Comparison of ENCODE assay signal across 8 mouse cellular contexts in the genomic region with DNA sequence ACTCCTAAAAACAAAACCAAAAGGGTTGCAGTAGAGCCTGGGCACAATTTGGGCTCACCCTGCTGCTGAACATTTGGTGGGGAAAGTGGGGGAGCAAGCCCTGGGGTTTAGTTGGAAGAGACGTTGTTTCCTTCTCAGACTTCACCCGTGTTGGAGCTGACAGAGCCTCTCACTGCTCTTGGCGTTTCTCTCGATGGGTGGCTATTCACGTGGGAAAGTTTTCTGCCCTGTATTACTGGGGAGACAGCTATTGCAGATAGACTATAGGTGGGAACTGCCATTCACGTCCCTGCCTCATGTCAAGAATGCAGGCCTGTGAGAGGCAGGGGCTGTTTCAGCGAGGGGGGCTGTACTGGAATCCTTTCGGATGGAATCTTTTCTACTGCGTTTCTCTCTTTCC. TPM values are rescaled to one million over a fixed set of nuclear protein-coding genes. Genes with fewer than 3 reads are reported as not detected.
DNase-seq lines count a peak whose midpoint lies in the region; ATAC-seq lines count a peak whose summit lies in the region.

No protein-coding gene starts in this region.

- H3K4me2 ChIP-seq in limb, embryonic 12.5 days: peak overlapping the region; percentile 38
- H3K4me2 ChIP-seq in stomach, embryonic 15.5 days: peak overlapping the region; percentile 42; the same call in 1 of the 2 replicates

- H3K9me3 ChIP-seq in limb, embryonic 12.5 days: no peaks in the 10 kb centered on the region
- H3K9me3 ChIP-seq in stomach, embryonic 15.5 days: no peaks in the 10 kb centered on the region

- H3K4me1 ChIP-seq in limb, embryonic 12.5 days (replicated peaks): peaks cover 96% of the 10 kb centered on the region
- H3K4me1 ChIP-seq in stomach, embryonic 15.5 days: peaks cover 34% of the 10 kb centered on the region

- H3K9ac ChIP-seq in limb, embryonic 12.5 days (replicated peaks): no peak overlapping the region; the same call in 1 of the 2 replicates
- H3K9ac ChIP-seq in stomach, embryonic 15.5 days: no peak overlapping the region

- peak; percentile 18 for ATAC-seq in frontal cortex, adult (ENCODE audit: low TSS enrichment)
- ATAC-seq in limb, embryonic 12.5 days (ENCODE audit: insufficient number of reproducible peaks, insufficient read depth, low FRiP score, low TSS enrichment, low read depth): no peak
- ATAC-seq in stomach, embryonic 15.5 days (ENCODE audit: insufficient read depth, low FRiP score, low read depth): no peak

- no peak overlapping the region for H3K4me3 ChIP-seq in limb, embryonic 12.5 days (replicated peaks)
- no peak overlapping the region for H3K4me3 ChIP-seq in stomach, embryonic 15.5 days (replicated peaks)

- H3K27ac ChIP-seq in limb, embryonic 12.5 days: peak overlapping the region; percentile 98
- peak overlapping the region; percentile 95 for H3K27ac ChIP-seq in stomach, embryonic 15.5 days

- no peaks in the 10 kb centered on the region for H3K27me3 ChIP-seq in limb, embryonic 12.5 days
- no peaks in the 10 kb centered on the region for H3K27me3 ChIP-seq in stomach, embryonic 15.5 days (replicated peaks)

- H3K36me3 ChIP-seq in limb, embryonic 12.5 days: peaks cover 7% of the 10 kb centered on the region
- no peaks in the 10 kb centered on the region for H3K36me3 ChIP-seq in stomach, embryonic 15.5 days

- no peak for DNase-seq in frontal cortex, postnatal 10 days (ENCODE audit: low spot score in 2 of 2)
- DNase-seq in lung, postnatal 10 days: peak; percentile 11
- no peak for DNase-seq in lung, postnatal 36 days
- DNase-seq in layer of hippocampus, adult 11-12 months (ENCODE audit: low spot score): no peak
- DNase-seq in yolk sac, embryonic 10.5 days (ENCODE audit: low spot score): no peak

- 15% methylated on average over 9 of the region's 9 CpGs for WGBS in limb, embryonic 12.5 days
- 35% methylated on average over 9 of the region's 9 CpGs for WGBS in stomach, embryonic 15.5 days

RNA-seq across cellular contexts. Expression of a gene that starts 50.5 kb away (rescaled TPM):
- 35.7 and 41.6 TPM in 2 replicates for polyA plus RNA-seq in limb, embryonic 12.5 days (2016; fragmentation: Nextera tagmentation; extraction: Ambion mirVana)
- polyA plus RNA-seq in stomach, embryonic 15.5 days (2015; fragmentation: Nextera tagmentation; extraction: Ambion mirVana): 21.4 and 24.7 TPM in 2 replicates
